Comparison of ENCODE assay signal across 10 mouse cellular contexts in genomic region chr2:128177241-128177661, GRCm38 (mm10). TPM values are rescaled to one million over a fixed set of nuclear protein-coding genes. Genes with fewer than 3 reads are reported as not detected.
A peak's percentile ranks its signal among the peaks of the same experiment; 100 is the strongest.
DNase-seq lines count a peak whose midpoint lies in the region; ATAC-seq and TF ChIP-seq lines count a peak whose summit lies in the region.
"Had no signal": no experiment of that assay in that cellular context is flagged by ENCODE, and none has a peak within 500 bp of the region (broad histone marks: within the 10 kb centered on the region; RNA-seq: fewer than 3 reads in every experiment).

No protein-coding gene starts in this region.

- H3K4me2 ChIP-seq in forebrain, embryonic 13.5 days, result no peak overlapping the region
- H3K4me2 ChIP-seq in forebrain, embryonic 16.5 days (ENCODE audit: low read length), result no peak overlapping the region
- H3K4me2 ChIP-seq in midbrain, embryonic 14.5 days (ENCODE audit: low read length), result no peak overlapping the region
- no peak overlapping the region for H3K4me2 ChIP-seq in midbrain, embryonic 11.5 days
- no peak overlapping the region for H3K4me2 ChIP-seq in heart, embryonic 12.5 days
- H3K4me2 ChIP-seq: neural tube, embryonic 12.5 days had no signal

- TF ChIP-seq CTCF in testis, adult 2 months (IDR thresholded peaks at IDR 0.05; ENCODE audit: control insufficient read depth, insufficient read depth, insufficient replicate concordance, low read depth, low read length), result no peak

- 0 out of 2 replicates have a peak, but pooled peaks have one; percentile 10 for TF ChIP-seq POLR2A in testis, adult 2 months (IDR thresholded peaks at IDR 0.05; ENCODE audit: control insufficient read depth, low read depth, low read length)

- no peaks in the 10 kb centered on the region for H3K27me3 ChIP-seq in forebrain, embryonic 13.5 days
- H3K27me3 ChIP-seq in forebrain, embryonic 16.5 days (replicated peaks; ENCODE audit: control insufficient read depth, insufficient read depth, low read length), result no peaks in the 10 kb centered on the region
- no peaks in the 10 kb centered on the region for H3K27me3 ChIP-seq in midbrain, embryonic 14.5 days (ENCODE audit: control insufficient read depth, insufficient read depth, low read length)
- no peaks in the 10 kb centered on the region for H3K27me3 ChIP-seq in midbrain, embryonic 11.5 days (ENCODE audit: control insufficient read depth, insufficient read depth, low read length)
- no peaks in the 10 kb centered on the region for H3K27me3 ChIP-seq in heart, embryonic 12.5 days (replicated peaks)
- H3K27me3 ChIP-seq in testis, adult 2 months (ENCODE audit: control insufficient read depth, insufficient read depth, low read length), result no peaks in the 10 kb centered on the region
- H3K27me3 ChIP-seq: neural tube, embryonic 12.5 days had no signal

- H3K9me3 ChIP-seq in forebrain, embryonic 13.5 days (replicated peaks), result no peaks in the 10 kb centered on the region
- no peaks in the 10 kb centered on the region for H3K9me3 ChIP-seq in forebrain, embryonic 16.5 days (ENCODE audit: control insufficient read depth, low read length)
- H3K9me3 ChIP-seq in midbrain, embryonic 14.5 days (ENCODE audit: control insufficient read depth, low read length), result no peaks in the 10 kb centered on the region
- no peaks in the 10 kb centered on the region for H3K9me3 ChIP-seq in midbrain, embryonic 11.5 days (ENCODE audit: control insufficient read depth, low read length)
- no peaks in the 10 kb centered on the region for H3K9me3 ChIP-seq in heart, embryonic 12.5 days (replicated peaks)
- H3K9me3 ChIP-seq: neural tube, embryonic 12.5 days had no signal

- no peak overlapping the region for H3K4me3 ChIP-seq in forebrain, embryonic 13.5 days
- no peak overlapping the region for H3K4me3 ChIP-seq in forebrain, embryonic 16.5 days (replicated peaks; ENCODE audit: low read length)
- no peak overlapping the region for H3K4me3 ChIP-seq in midbrain, embryonic 14.5 days (replicated peaks; ENCODE audit: low read depth, low read length)
- H3K4me3 ChIP-seq in midbrain, embryonic 11.5 days (ENCODE audit: low read depth, low read length), result no peak overlapping the region
- no peak overlapping the region for H3K4me3 ChIP-seq in heart, embryonic 12.5 days
- no peak overlapping the region for H3K4me3 ChIP-seq in testis, adult 2 months (ENCODE audit: control insufficient read depth, low read depth, low read length)
- H3K4me3 ChIP-seq: neural tube, embryonic 12.5 days had no signal

- no peak overlapping the region; the same call in 1 of the 2 replicates for H3K27ac ChIP-seq in forebrain, embryonic 13.5 days
- H3K27ac ChIP-seq in forebrain, embryonic 16.5 days (ENCODE audit: low read length), result no peak overlapping the region
- no peak overlapping the region for H3K27ac ChIP-seq in midbrain, embryonic 14.5 days (replicated peaks; ENCODE audit: low read depth, low read length)
- H3K27ac ChIP-seq in midbrain, embryonic 11.5 days (ENCODE audit: low read depth, low read length), result no peak overlapping the region
- peak overlapping the region; percentile 52; the same call in 1 of the 2 replicates for H3K27ac ChIP-seq in heart, embryonic 12.5 days (ENCODE audit: poor library complexity, severe bottlenecking)
- no peak overlapping the region for H3K27ac ChIP-seq in testis, adult 2 months (ENCODE audit: control insufficient read depth, insufficient read depth, low read depth, low read length)
- H3K27ac ChIP-seq: neural tube, embryonic 12.5 days had no signal

- no peak for ATAC-seq in forebrain, embryonic 13.5 days
- no peak for ATAC-seq in forebrain, embryonic 16.5 days
- no peak for ATAC-seq in midbrain, embryonic 14.5 days (ENCODE audit: low FRiP score, low TSS enrichment)
- no peak for ATAC-seq in midbrain, embryonic 11.5 days (ENCODE audit: low FRiP score)
- ATAC-seq in heart, embryonic 12.5 days (ENCODE audit: insufficient number of reproducible peaks, low FRiP score), result no peak
- ATAC-seq: CD4-positive, CD25-positive, alpha-beta regulatory T cell, adult 4 months had no signal

- H3K36me3 ChIP-seq in forebrain, embryonic 13.5 days (ENCODE audit: poor library complexity, severe bottlenecking), result no peaks in the 10 kb centered on the region
- no peaks in the 10 kb centered on the region for H3K36me3 ChIP-seq in forebrain, embryonic 16.5 days (ENCODE audit: control insufficient read depth, insufficient read depth)
- H3K36me3 ChIP-seq in midbrain, embryonic 14.5 days (ENCODE audit: control insufficient read depth, insufficient read depth, low read length), result no peaks in the 10 kb centered on the region
- H3K36me3 ChIP-seq in midbrain, embryonic 11.5 days (ENCODE audit: control insufficient read depth, insufficient read depth, low read length), result no peaks in the 10 kb centered on the region
- H3K36me3 ChIP-seq in heart, embryonic 12.5 days, result no peaks in the 10 kb centered on the region
- H3K36me3 ChIP-seq in testis, adult 2 months (ENCODE audit: control insufficient read depth, insufficient read depth, low read length), result no peaks in the 10 kb centered on the region
- H3K36me3 ChIP-seq: neural tube, embryonic 12.5 days had no signal

- DNase-seq in midbrain, embryonic 14.5 days, result peak; percentile 26
- no peak for DNase-seq in midbrain, embryonic 11.5 days (ENCODE audit: low spot score, missing footprints)
- no peak for DNase-seq in spleen, adult 12 weeks (ENCODE audit: low spot score)
- DNase-seq in lung, postnatal 14 days, result no peak

- H3K9ac ChIP-seq in forebrain, embryonic 13.5 days, result peak overlapping the region; percentile 9; the same call in 1 of the 2 replicates
- H3K9ac ChIP-seq in forebrain, embryonic 16.5 days (replicated peaks; ENCODE audit: low read depth, low read length), result no peak overlapping the region
- H3K9ac ChIP-seq in midbrain, embryonic 14.5 days (replicated peaks; ENCODE audit: low read length), result no peak overlapping the region
- no peak overlapping the region for H3K9ac ChIP-seq in midbrain, embryonic 11.5 days (ENCODE audit: low read length)
- 0 out of 2 replicates have a peak overlapping the region, but pooled peaks have one; percentile 42 for H3K9ac ChIP-seq in heart, embryonic 12.5 days
- H3K9ac ChIP-seq: neural tube, embryonic 12.5 days had no signal

- 63% methylated on average over 5 of the region's 5 CpGs for WGBS in forebrain, embryonic 13.5 days
- WGBS in forebrain, embryonic 16.5 days, result 50% methylated on average over 5 of the region's 5 CpGs
- WGBS in midbrain, embryonic 14.5 days, result 50% methylated on average over 5 of the region's 5 CpGs
- WGBS in midbrain, embryonic 11.5 days, result 54% methylated on average over 5 of the region's 5 CpGs
- WGBS in heart, embryonic 12.5 days, result 23% methylated on average over 5 of the region's 5 CpGs

- H3K4me1 ChIP-seq in forebrain, embryonic 13.5 days, result peaks cover 25% of the 10 kb centered on the region
- peaks cover 15% of the 10 kb centered on the region for H3K4me1 ChIP-seq in forebrain, embryonic 16.5 days (replicated peaks; ENCODE audit: control insufficient read depth, insufficient read depth, low read length)
- peaks cover 10% of the 10 kb centered on the region; the same call in 1 of the 2 replicates for H3K4me1 ChIP-seq in midbrain, embryonic 14.5 days (ENCODE audit: control insufficient read depth, insufficient read depth, low read length)
- H3K4me1 ChIP-seq in midbrain, embryonic 11.5 days (ENCODE audit: control insufficient read depth, insufficient read depth, low read length), result no peaks in the 10 kb centered on the region; the same call in 1 of the 2 replicates
- peaks cover 55% of the 10 kb centered on the region for H3K4me1 ChIP-seq in heart, embryonic 12.5 days (replicated peaks)
- peaks cover 24% of the 10 kb centered on the region for H3K4me1 ChIP-seq in testis, adult 2 months (ENCODE audit: control insufficient read depth, insufficient read depth, low read length)

RNA-seq across cellular contexts. Expression of gene Bcl2l11, which starts 51.4 kb away (rescaled TPM):
- polyA plus RNA-seq in forebrain, embryonic 13.5 days (2015; fragmentation: Nextera tagmentation; extraction: Ambion mirVana), result 11.0 and 12.1 TPM in 2 replicates
- polyA plus RNA-seq in forebrain, embryonic 16.5 days (2015; fragmentation: Nextera tagmentation; extraction: Ambion mirVana), result 8.8 and 10.1 TPM in 2 replicates
- 8.7 and 13.3 TPM in 2 replicates for polyA plus RNA-seq in midbrain, embryonic 14.5 days (2014; fragmentation: Nextera tagmentation; extraction: Ambion mirVana)
- 15.1 and 16.9 TPM in 2 replicates for polyA plus RNA-seq in midbrain, embryonic 11.5 days (2014; fragmentation: Nextera tagmentation; extraction: Ambion mirVana)
- 21.6 and 23.3 TPM in 2 replicates for polyA plus RNA-seq in heart, embryonic 12.5 days (2016; fragmentation: Nextera tagmentation; extraction: Ambion mirVana)
- 59.1 and 63.3 TPM in 2 replicates for polyA plus RNA-seq in testis, adult 2 months (2012; rRNA removed)

Comparison
In these comparisons a context has a peak if more than half of its experiments do, and no peak if none do; other contexts are left out.
1. H3K9ac ChIP-seq: peak in forebrain, embryonic 13.5 days (single experiment) and heart, embryonic 12.5 days (single experiment); none in forebrain, embryonic 16.5 days (single experiment), midbrain, embryonic 14.5 days (single experiment) and midbrain, embryonic 11.5 days (single experiment).